Mouse (Mus musculus) testis, adult 2 months (tissue): ENCODE results near the gene Gata2. TPM values are rescaled to one million over a fixed set of nuclear protein-coding genes. Genes with fewer than 3 reads are reported as not detected.

ENCODE experiments used
- H3K27ac ChIP-seq: fragments of 200-500 bp; 2 replicates; pipeline ENCODE4 v1.5.1; 2012; ENCODE audit warnings: low read depth, low read length; ENCODE audit not compliant: control insufficient read depth, insufficient read depth
- H3K27me3 ChIP-seq: fragments of 200-500 bp; 2 replicates; pipeline ENCODE4 v1.6.1; 2012; ENCODE audit warnings: mild to moderate bottlenecking, low read length, moderate library complexity; ENCODE audit not compliant: control insufficient read depth, insufficient read depth
- H3K36me3 ChIP-seq: fragments of 200-500 bp; 2 replicates; pipeline ENCODE4 v1.6.1; 2012; ENCODE audit warnings: mild to moderate bottlenecking, low read length; ENCODE audit not compliant: control insufficient read depth, insufficient read depth
- H3K4me1 ChIP-seq: fragments of 200-500 bp; 2 replicates; pipeline ENCODE4 v1.6.1; 2012; ENCODE audit warnings: low read length; ENCODE audit not compliant: control insufficient read depth, insufficient read depth
- H3K4me3 ChIP-seq: fragments of 200-500 bp; 2 replicates; pipeline ENCODE4 v1.5.1; 2012; ENCODE audit warnings: low read depth, mild to moderate bottlenecking, low read length, moderate library complexity, mixed read lengths; ENCODE audit not compliant: control insufficient read depth
- CTCF ChIP-seq: fragments of 200-500 bp; IDR thresholded peaks from 2 replicates; pipeline ENCODE4 v1.5.1; 2012; ENCODE audit warnings: low read depth, mild to moderate bottlenecking, inconsistent platforms, low read length, moderate library complexity; ENCODE audit not compliant: control insufficient read depth, insufficient read depth, insufficient replicate concordance
- POLR2A ChIP-seq: fragments of 200-500 bp; IDR thresholded peaks from 2 replicates; pipeline ENCODE4 v1.6.1; 2012; ENCODE audit warnings: low read depth, mild to moderate bottlenecking, inconsistent platforms, low read length, moderate library complexity; ENCODE audit not compliant: control insufficient read depth
- polyA plus RNA-seq: library from polyadenylated mRNA; depleted of rRNA; stranded (reverse); fragments of >200 nt; gene quantifications from 2 replicates; pipeline ENCODE4 v1.2.3, GENCODE M21; 2012; rRNA removed

Gene Gata2
- polyA plus RNA-seq, 1 experiment, result 44.7 TPM

GRCm38 (mm10) chr6:88251798-88252478 lies 58.2 kb downstream of the Gata2 start:
- H3K4me1 ChIP-seq, result no peaks in the 10 kb centered on the region
- H3K36me3 ChIP-seq, result no peaks in the 10 kb centered on the region
- no peak overlapping the region for H3K27ac ChIP-seq
- TF ChIP-seq POLR2A (0 out of 2 replicates have a peak, but pooled peaks have one; percentile 10), CTCF (no peak)
- H3K27me3 ChIP-seq, result no peaks in the 10 kb centered on the region
- no peak overlapping the region for H3K4me3 ChIP-seq

- H3K4me1 ChIP-seq, result no peaks in the 10 kb centered on the region
- no peak overlapping the region for H3K27ac ChIP-seq
- TF ChIP-seq CTCF (no peak), POLR2A (no peak)
- no peak overlapping the region for H3K4me3 ChIP-seq
- no peaks in the 10 kb centered on the region for H3K36me3 ChIP-seq
- no peaks in the 10 kb centered on the region for H3K27me3 ChIP-seq
Measured at GRCm38 (mm10) chr6:88254082-88254481, 60.4 kb downstream of the Gata2 start.

- H3K27ac ChIP-seq, result no peak overlapping the region
- H3K4me1 ChIP-seq, result no peaks in the 10 kb centered on the region
- TF ChIP-seq POLR2A (no peak), CTCF (no peak)
Measured at GRCm38 (mm10) chr6:88255435-88255834, 61.7 kb downstream of the Gata2 start.

More at GRCm38 (mm10) chr6:88255435-88255834, 61.7 kb downstream of the Gata2 start:
- H3K36me3 ChIP-seq, result no peaks in the 10 kb centered on the region
- no peaks in the 10 kb centered on the region for H3K27me3 ChIP-seq
- no peak overlapping the region for H3K4me3 ChIP-seq

Other genes with a start within 250 kb of the Gata2 start
- gene H1fx, start 212.3 kb upstream of the Gata2 start, polyA plus RNA-seq, result 68.7 and 101 TPM in 2 replicates
- 51.5 and 52.1 TPM in 2 replicates for gene Rab7, start 148.6 kb upstream of the Gata2 start, polyA plus RNA-seq
- 215 and 230 TPM in 2 replicates for gene Rpn1, start 109.4 kb upstream of the Gata2 start, polyA plus RNA-seq
- 720 and 738 TPM in 2 replicates for gene Dnajb8, start 28.4 kb downstream of the Gata2 start, polyA plus RNA-seq